10 mouse cellular contexts compared by ENCODE assay signal in genomic region chr1:38757791-38758403, GRCm38 (mm10).
DNase-seq lines count a peak whose midpoint lies in the region; ATAC-seq and TF ChIP-seq lines count a peak whose summit lies in the region.
"Had no signal": no experiment of that assay in that cellular context is flagged by ENCODE, and none has a peak within 500 bp of the region (broad histone marks: within the 10 kb centered on the region; RNA-seq: fewer than 3 reads in every experiment).

No protein-coding gene starts in this region.

- DNase-seq in kidney, postnatal 0 days (ENCODE audit: low spot score): no peak
- no peak for DNase-seq in kidney, postnatal 14 days
- peak; percentile 45 for DNase-seq in cerebellum, adult 8-10 months
- DNase-seq in adipocyte (ENCODE audit: low spot score): no peak
- no peak for DNase-seq in yolk sac, embryonic 10.5 days (ENCODE audit: low spot score)
- DNase-seq: thymus, postnatal 4 days had no signal

- H3K36me3 ChIP-seq in kidney, postnatal 0 days (ENCODE audit: insufficient read depth, low read length): no peaks in the 10 kb centered on the region
- no peaks in the 10 kb centered on the region for H3K36me3 ChIP-seq in embryonic facial prominence, embryonic 12.5 days
- H3K36me3 ChIP-seq in limb, embryonic 13.5 days: no peaks in the 10 kb centered on the region
- H3K36me3 ChIP-seq in liver, embryonic 12.5 days: no peaks in the 10 kb centered on the region

- H3K9ac ChIP-seq in kidney, postnatal 0 days (ENCODE audit: low read depth, low read length): no peak overlapping the region
- no peak overlapping the region for H3K9ac ChIP-seq in embryonic facial prominence, embryonic 12.5 days
- H3K9ac ChIP-seq in limb, embryonic 13.5 days: no peak overlapping the region
- no peak overlapping the region for H3K9ac ChIP-seq in liver, embryonic 12.5 days

- H3K4me2 ChIP-seq in kidney, postnatal 0 days (ENCODE audit: low read length): no peak overlapping the region
- H3K4me2 ChIP-seq in embryonic facial prominence, embryonic 12.5 days (replicated peaks): no peak overlapping the region
- H3K4me2 ChIP-seq in limb, embryonic 13.5 days (replicated peaks): peak overlapping the region; percentile 32
- no peak overlapping the region for H3K4me2 ChIP-seq in liver, embryonic 12.5 days

- no peaks in the 10 kb centered on the region for H3K27me3 ChIP-seq in kidney, postnatal 0 days (ENCODE audit: insufficient read depth, low read length)
- no peaks in the 10 kb centered on the region for H3K27me3 ChIP-seq in embryonic facial prominence, embryonic 12.5 days
- no peaks in the 10 kb centered on the region for H3K27me3 ChIP-seq in limb, embryonic 13.5 days
- peaks cover 15% of the 10 kb centered on the region; the same call in 1 of the 2 replicates for H3K27me3 ChIP-seq in liver, embryonic 12.5 days (replicated peaks)

- no peaks in the 10 kb centered on the region for H3K9me3 ChIP-seq in kidney, postnatal 0 days (replicated peaks; ENCODE audit: low read length)
- H3K9me3 ChIP-seq in embryonic facial prominence, embryonic 12.5 days: 0 out of 2 replicates have a peak, but pooled peaks cover 5% of the 10 kb centered on the region
- H3K9me3 ChIP-seq in limb, embryonic 13.5 days: 0 out of 2 replicates have a peak, but pooled peaks cover 6% of the 10 kb centered on the region
- H3K9me3 ChIP-seq in liver, embryonic 12.5 days (replicated peaks): no peaks in the 10 kb centered on the region

- no peak overlapping the region for H3K4me3 ChIP-seq in kidney, postnatal 0 days (replicated peaks; ENCODE audit: low read depth, low read length)
- H3K4me3 ChIP-seq in embryonic facial prominence, embryonic 12.5 days: no peak overlapping the region
- no peak overlapping the region for H3K4me3 ChIP-seq in limb, embryonic 13.5 days
- no peak overlapping the region for H3K4me3 ChIP-seq in liver, embryonic 12.5 days
- H3K4me3 ChIP-seq: megakaryocyte, embryonic 14.5 days had no signal

- WGBS in kidney, postnatal 0 days: 40% methylated on average over 5 of the region's 5 CpGs
- 49% methylated on average over 5 of the region's 5 CpGs for WGBS in embryonic facial prominence, embryonic 12.5 days
- WGBS in limb, embryonic 13.5 days: 30% methylated on average over 5 of the region's 5 CpGs
- WGBS in liver, embryonic 12.5 days (ENCODE audit: insufficient replicate concordance): 72% methylated on average over 5 of the region's 5 CpGs

- no peak for TF ChIP-seq CTCF in kidney, postnatal 0 days (IDR thresholded peaks at IDR 0.05; ENCODE audit: low read depth)

- H3K4me1 ChIP-seq in kidney, postnatal 0 days (replicated peaks; ENCODE audit: insufficient read depth, low read length): peaks cover 2% of the 10 kb centered on the region; the same call in 1 of the 2 replicates
- peaks cover 24% of the 10 kb centered on the region for H3K4me1 ChIP-seq in embryonic facial prominence, embryonic 12.5 days
- H3K4me1 ChIP-seq in limb, embryonic 13.5 days: peaks cover 48% of the 10 kb centered on the region
- H3K4me1 ChIP-seq in liver, embryonic 12.5 days: no peaks in the 10 kb centered on the region

- 0 out of 2 replicates have a peak, but pooled peaks have one; percentile 44 for ATAC-seq in kidney, postnatal 0 days (replicated peaks; ENCODE audit: low FRiP score, low read depth)
- no peak for ATAC-seq in embryonic facial prominence, embryonic 12.5 days (ENCODE audit: insufficient number of reproducible peaks, insufficient read depth, low FRiP score, low TSS enrichment)
- ATAC-seq in limb, embryonic 13.5 days (ENCODE audit: low FRiP score, low read depth): peak; percentile 73
- ATAC-seq in liver, embryonic 12.5 days: no peak

- H3K27ac ChIP-seq in kidney, postnatal 0 days: no peak overlapping the region
- H3K27ac ChIP-seq in embryonic facial prominence, embryonic 12.5 days: peak overlapping the region; percentile 48; the same call in 1 of the 2 replicates
- peak overlapping the region; percentile 85 for H3K27ac ChIP-seq in limb, embryonic 13.5 days
- no peak overlapping the region for H3K27ac ChIP-seq in liver, embryonic 12.5 days

Comparison
In these comparisons a context has a peak if more than half of its experiments do, and no peak if none do; other contexts are left out.
1. ATAC-seq: peak in kidney, postnatal 0 days (single experiment) and limb, embryonic 13.5 days (single experiment); none in embryonic facial prominence, embryonic 12.5 days (single experiment) and liver, embryonic 12.5 days (single experiment).
2. H3K27ac ChIP-seq: peak in embryonic facial prominence, embryonic 12.5 days (single experiment) and limb, embryonic 13.5 days (single experiment); none in kidney, postnatal 0 days (single experiment) and liver, embryonic 12.5 days (single experiment).